Mouse (Mus musculus): ENCODE measurements at regions not wholly inside any gene's neighbourhood (a gene's known extent, or its start where the extent isn't known, plus 50 kb on each side); places are given as distances from the start of the nearest gene placed in this dataset.

GRCm38 (mm10) chr1:61301041-61302030, 323.6 kb downstream of the Icos start:
- Histone ChIP-seq H3K4me3 (replicated peaks) (no peak overlapping the region), H3K4me1 (no peaks in the 10 kb centered on the region), H3K9me3 (no peaks in the 10 kb centered on the region), H3K27me3 (replicated peaks) (peaks cover 7% of the 10 kb centered on the region), H3K36me3 (replicated peaks; ENCODE audit: low read length) (no peaks in the 10 kb centered on the region)
- TF ChIP-seq GATA1 (IDR thresholded peaks at IDR 0.05; ENCODE audit: borderline replicate concordance, low read length), result no peak
- TF ChIP-seq FLI1 (IDR thresholded peaks at IDR 0.05; ENCODE audit: low read length), result no peak

DNA sequence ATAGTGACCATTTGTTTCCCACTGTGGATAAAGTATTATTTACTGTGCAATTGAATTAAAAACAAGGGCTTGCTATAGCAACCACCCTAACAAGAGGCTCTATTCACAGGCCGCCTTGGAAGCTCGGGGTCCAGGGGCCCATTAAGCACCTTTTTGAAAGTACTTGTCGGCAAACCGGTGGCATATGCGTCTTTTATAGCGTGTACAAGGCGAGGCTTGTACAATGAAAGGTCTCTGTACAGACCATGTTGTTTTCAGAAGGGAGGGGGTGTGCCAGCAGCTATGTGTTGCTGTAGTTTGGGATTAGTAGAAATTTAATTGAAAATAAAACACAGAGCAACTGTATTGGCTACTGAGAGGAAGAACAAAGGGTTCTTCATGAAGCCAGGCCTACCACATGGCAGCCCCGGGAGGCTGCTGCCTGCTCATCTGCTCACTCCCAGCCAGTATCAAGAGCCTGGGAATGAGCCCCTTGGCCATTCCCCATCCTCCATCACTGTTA, 324.9 kb downstream of the Icos start:
- TF ChIP-seq GATA1 (IDR thresholded peaks at IDR 0.05; ENCODE audit: borderline replicate concordance, low read length) (no peak), FLI1 (IDR thresholded peaks at IDR 0.05; ENCODE audit: low read length) (no peak)

GRCm38 (mm10) chr1:61306296-61306695, 328.6 kb downstream of the Icos start:
- no peaks in the 10 kb centered on the region for H3K9me3 ChIP-seq
- H3K36me3 ChIP-seq (replicated peaks; ENCODE audit: low read length), result no peaks in the 10 kb centered on the region
- peaks cover 3% of the 10 kb centered on the region for H3K27me3 ChIP-seq (replicated peaks)
- no peak overlapping the region for H3K4me3 ChIP-seq (replicated peaks)
- H3K4me1 ChIP-seq, result no peaks in the 10 kb centered on the region
- TF ChIP-seq FLI1 (IDR thresholded peaks at IDR 0.05; ENCODE audit: low read length) (no peak), GATA1 (IDR thresholded peaks at IDR 0.05; ENCODE audit: borderline replicate concordance, low read length) (no peak)

More for the DNA sequence above, 324.9 kb downstream of the Icos start:
- H3K4me1 ChIP-seq, result no peaks in the 10 kb centered on the region
- H3K9me3 ChIP-seq, result no peaks in the 10 kb centered on the region
- H3K36me3 ChIP-seq (replicated peaks; ENCODE audit: low read length), result no peaks in the 10 kb centered on the region
- peaks cover 7% of the 10 kb centered on the region for H3K27me3 ChIP-seq (replicated peaks)
- no peak overlapping the region for H3K4me3 ChIP-seq (replicated peaks)

DNA sequence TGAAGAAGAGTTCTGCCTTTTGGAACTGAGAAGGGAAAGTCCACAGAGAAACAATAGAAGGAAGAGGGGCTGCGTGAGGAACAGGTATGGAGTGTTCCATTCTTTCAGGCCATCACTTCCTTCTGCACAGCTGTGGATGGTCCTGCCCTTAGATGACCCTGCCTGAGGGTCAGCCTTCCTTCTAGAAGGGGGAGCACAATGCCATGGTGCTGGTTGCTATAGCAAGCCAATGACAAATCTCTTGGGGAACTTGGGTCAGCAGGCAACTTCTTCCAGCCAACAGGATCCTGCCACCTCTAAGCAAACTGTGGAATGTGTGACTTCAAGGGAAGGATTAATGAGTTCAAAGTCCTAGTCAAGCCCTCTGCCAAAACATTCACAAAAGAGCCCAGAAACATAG, 329.1 kb upstream of the Pard3b start:
- no peak for TF ChIP-seq GATA1 (IDR thresholded peaks at IDR 0.05; ENCODE audit: borderline replicate concordance, low read length)
- TF ChIP-seq FLI1 (IDR thresholded peaks at IDR 0.05; ENCODE audit: low read length), result no peak
- Histone ChIP-seq H3K4me1 (no peaks in the 10 kb centered on the region), H3K4me3 (replicated peaks) (no peak overlapping the region), H3K9me3 (no peaks in the 10 kb centered on the region), H3K27me3 (replicated peaks) (peaks cover 2% of the 10 kb centered on the region), H3K36me3 (replicated peaks; ENCODE audit: low read length) (no peaks in the 10 kb centered on the region)

DNA sequence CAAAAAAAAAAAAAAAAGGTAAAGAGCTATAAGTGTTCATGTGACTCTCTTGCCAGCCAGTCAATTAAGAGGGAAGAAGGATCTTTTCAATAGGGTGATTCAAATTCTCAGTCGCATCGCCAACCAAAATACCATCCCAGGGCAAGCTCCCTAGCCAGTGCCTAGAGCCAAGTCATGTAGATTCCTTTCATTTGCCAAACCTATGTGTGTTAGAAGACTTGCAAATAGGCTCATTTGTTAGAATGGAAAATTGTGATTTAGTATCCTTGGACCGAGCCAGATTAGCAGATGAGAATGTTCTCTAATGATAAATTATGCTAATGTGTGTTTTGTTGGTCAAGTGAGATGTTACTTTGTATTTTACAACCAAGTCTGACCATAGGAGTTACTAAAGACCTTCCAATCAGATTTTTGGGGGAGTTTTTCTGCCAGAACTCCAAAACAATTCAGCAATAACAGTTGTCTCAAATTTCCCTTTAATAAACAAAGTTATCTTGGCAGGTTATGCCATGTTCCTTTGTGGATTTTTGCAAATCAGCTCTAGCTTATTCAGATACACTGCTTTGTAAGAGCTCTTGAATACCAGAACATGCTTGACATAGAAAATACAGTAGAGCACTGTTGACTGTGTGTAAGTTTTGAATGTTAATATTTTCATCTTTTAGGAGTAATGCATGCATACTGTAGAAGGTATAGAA, 328.4 kb upstream of the Pard3b start:
- H3K4me3 ChIP-seq (replicated peaks), result no peak overlapping the region
- no peaks in the 10 kb centered on the region for H3K9me3 ChIP-seq
- peaks cover 2% of the 10 kb centered on the region for H3K27me3 ChIP-seq (replicated peaks)
- H3K36me3 ChIP-seq (replicated peaks; ENCODE audit: low read length), result no peaks in the 10 kb centered on the region
- no peaks in the 10 kb centered on the region for H3K4me1 ChIP-seq
- no peak for TF ChIP-seq FLI1 (IDR thresholded peaks at IDR 0.05; ENCODE audit: low read length)
- TF ChIP-seq GATA1 (IDR thresholded peaks at IDR 0.05; ENCODE audit: borderline replicate concordance, low read length), result no peak

- Histone ChIP-seq H3K27me3 (replicated peaks) (peaks cover 2% of the 10 kb centered on the region), H3K36me3 (replicated peaks; ENCODE audit: low read length) (no peaks in the 10 kb centered on the region), H3K4me3 (replicated peaks) (no peak overlapping the region), H3K9me3 (no peaks in the 10 kb centered on the region), H3K4me1 (no peaks in the 10 kb centered on the region)
- TF ChIP-seq FLI1 (IDR thresholded peaks at IDR 0.05; ENCODE audit: low read length), result no peak
- TF ChIP-seq GATA1 (IDR thresholded peaks at IDR 0.05; ENCODE audit: borderline replicate concordance, low read length), result no peak
Measured at GRCm38 (mm10) chr1:61310761-61311090, 327.9 kb upstream of the Pard3b start.

DNA sequence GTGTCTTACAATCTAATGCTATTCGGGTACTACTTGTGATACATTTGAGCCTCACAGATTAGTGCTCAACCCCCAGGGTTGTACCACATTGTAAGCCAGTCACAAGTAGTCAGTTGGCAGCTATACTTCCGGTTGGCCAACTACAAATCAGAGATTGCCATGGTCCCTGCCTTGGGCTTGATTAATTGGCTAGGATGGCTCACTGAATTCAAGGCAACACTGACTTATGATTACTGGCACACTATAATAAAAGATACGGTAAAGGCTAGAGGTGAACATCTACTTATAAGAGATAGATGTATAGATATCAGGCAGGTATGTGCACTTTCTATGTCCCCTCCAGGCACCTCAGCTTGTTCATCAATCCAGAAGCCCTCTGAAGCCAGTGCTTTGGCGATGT, 325.4 kb upstream of the Pard3b start:
- Histone ChIP-seq H3K36me3 (replicated peaks; ENCODE audit: low read length) (no peaks in the 10 kb centered on the region), H3K4me3 (replicated peaks) (no peak overlapping the region), H3K9me3 (no peaks in the 10 kb centered on the region), H3K27me3 (replicated peaks) (peaks cover 2% of the 10 kb centered on the region), H3K4me1 (no peaks in the 10 kb centered on the region)
- TF ChIP-seq GATA1 (IDR thresholded peaks at IDR 0.05; ENCODE audit: borderline replicate concordance, low read length), result no peak
- no peak for TF ChIP-seq FLI1 (IDR thresholded peaks at IDR 0.05; ENCODE audit: low read length)

GRCm38 (mm10) chr1:61316261-61316660, 322.4 kb upstream of the Pard3b start:
- Histone ChIP-seq H3K4me3 (replicated peaks) (no peak overlapping the region), H3K27me3 (replicated peaks) (peaks cover 2% of the 10 kb centered on the region), H3K9me3 (no peaks in the 10 kb centered on the region), H3K36me3 (replicated peaks; ENCODE audit: low read length) (no peaks in the 10 kb centered on the region), H3K4me1 (no peaks in the 10 kb centered on the region)
- TF ChIP-seq GATA1 (IDR thresholded peaks at IDR 0.05; ENCODE audit: borderline replicate concordance, low read length) (no peak), FLI1 (IDR thresholded peaks at IDR 0.05; ENCODE audit: low read length) (no peak)

GRCm38 (mm10) chr1:61316736-61317135, 321.9 kb upstream of the Pard3b start:
- Histone ChIP-seq H3K27me3 (replicated peaks) (peaks cover 2% of the 10 kb centered on the region), H3K4me3 (replicated peaks) (no peak overlapping the region), H3K9me3 (no peaks in the 10 kb centered on the region), H3K4me1 (no peaks in the 10 kb centered on the region), H3K36me3 (replicated peaks; ENCODE audit: low read length) (no peaks in the 10 kb centered on the region)
- no peak for TF ChIP-seq GATA1 (IDR thresholded peaks at IDR 0.05; ENCODE audit: borderline replicate concordance, low read length)
- TF ChIP-seq FLI1 (IDR thresholded peaks at IDR 0.05; ENCODE audit: low read length), result no peak

DNA sequence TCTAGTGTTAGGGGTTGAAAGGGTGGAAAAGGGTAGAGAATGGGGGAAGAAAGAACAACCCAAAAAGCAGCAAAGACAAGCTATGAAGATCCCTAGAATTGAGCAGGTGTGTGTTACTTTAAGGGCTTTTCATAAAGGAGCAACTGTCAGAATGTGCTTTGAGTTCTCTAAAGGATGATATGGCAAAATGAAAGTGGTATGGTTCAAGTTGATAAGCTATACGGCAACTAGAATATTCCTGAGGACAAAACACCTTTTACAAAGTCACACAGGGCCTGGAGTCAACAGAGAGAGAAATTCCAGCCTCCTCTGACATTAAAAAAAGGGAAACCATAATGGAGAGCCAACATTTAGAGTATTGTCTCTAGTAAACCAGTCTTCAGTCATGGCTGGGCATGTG, 320.6 kb upstream of the Pard3b start:
- H3K27me3 ChIP-seq (replicated peaks), result no peaks in the 10 kb centered on the region
- TF ChIP-seq FLI1 (IDR thresholded peaks at IDR 0.05; ENCODE audit: low read length) (no peak), GATA1 (IDR thresholded peaks at IDR 0.05; ENCODE audit: borderline replicate concordance, low read length) (no peak)
- no peaks in the 10 kb centered on the region for H3K9me3 ChIP-seq
- H3K36me3 ChIP-seq (replicated peaks; ENCODE audit: low read length), result no peaks in the 10 kb centered on the region
- H3K4me3 ChIP-seq (replicated peaks), result no peak overlapping the region
- no peaks in the 10 kb centered on the region for H3K4me1 ChIP-seq

Measured in megakaryocyte, embryonic 14.5 days (primary cell).